Mouse (Mus musculus): ENCODE results near the gene Cacna1e.

Gene Cacna1e

GRCm38 (mm10) chr1:154632886-154633285 lies 251.4 kb downstream of the Cacna1e start:
- no peak for DNase-seq (ENCODE audit: low read depth, low spot score)

DNA sequence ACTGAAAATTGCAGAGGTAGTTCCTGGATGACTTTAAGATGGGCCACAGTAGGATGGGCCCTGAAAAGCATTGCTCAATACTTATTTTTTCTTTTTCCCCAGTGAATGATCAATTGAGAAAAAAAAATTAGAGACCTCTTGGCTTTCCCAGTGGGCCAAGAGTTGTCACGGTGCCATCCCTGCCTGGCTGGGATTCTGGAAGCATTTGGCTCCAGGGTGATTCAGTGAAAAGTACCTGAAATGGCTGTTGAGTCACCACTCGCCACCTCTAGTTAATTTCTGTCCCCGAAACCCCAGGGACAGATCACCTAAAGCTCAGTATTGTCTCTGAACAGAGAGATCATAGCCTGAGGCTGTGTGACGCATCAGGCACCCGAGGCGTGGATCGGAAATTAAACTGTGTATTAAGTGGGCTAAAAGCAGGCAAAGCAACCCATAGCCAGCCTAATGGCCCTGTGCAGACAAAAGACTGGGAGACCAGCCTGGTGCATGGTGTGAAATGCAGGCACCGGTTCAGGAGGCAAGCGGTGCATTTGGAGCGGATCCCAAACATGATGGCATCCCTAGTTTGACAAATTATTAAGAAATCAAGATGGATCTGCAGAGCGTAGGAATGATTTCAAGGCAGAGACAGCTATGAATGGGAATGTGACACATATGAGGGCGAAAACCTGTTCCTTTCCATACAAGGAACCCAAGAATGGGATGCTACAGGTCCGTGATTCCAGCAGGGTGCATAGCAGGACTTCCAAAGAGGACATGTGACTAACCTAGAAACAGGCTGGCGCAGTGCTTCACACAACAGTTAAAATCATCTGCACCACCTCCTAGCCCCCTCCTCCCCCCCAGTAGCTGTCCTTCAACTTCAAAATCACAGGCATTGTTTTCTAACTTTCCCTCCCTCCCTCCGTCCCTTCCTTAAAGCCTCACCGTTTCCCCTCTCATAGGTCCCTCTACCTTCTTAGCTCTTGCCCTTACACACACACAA lies 261.3 kb downstream of the Cacna1e start:
- no peak for DNase-seq (ENCODE audit: low read depth, low spot score)

- no peak for DNase-seq (ENCODE audit: low read depth, low spot score)
Measured at GRCm38 (mm10) chr1:154617743-154618455, 266.4 kb downstream of the Cacna1e start.

DNA sequence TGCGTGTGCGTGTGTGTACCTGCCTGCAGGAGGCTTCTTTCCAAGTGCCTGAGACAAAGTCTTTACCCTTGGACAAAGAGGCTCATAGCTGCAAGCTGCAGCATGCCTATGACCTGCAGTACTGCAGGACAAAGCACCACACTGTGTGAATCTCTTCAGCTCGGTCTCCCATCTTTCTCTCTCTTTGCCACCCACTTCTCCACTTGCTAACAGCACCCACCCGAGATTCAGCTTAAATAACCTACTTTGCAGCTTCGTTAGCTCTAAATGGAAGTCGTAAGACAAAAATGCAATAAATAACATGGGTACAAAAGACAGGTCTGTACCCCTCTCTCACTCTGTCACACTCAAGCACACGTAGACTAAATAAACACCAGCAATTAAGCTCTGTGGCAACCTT lies 268.5 kb downstream of the Cacna1e start:
- DNase-seq (ENCODE audit: low read depth, low spot score): peak; percentile 58

DNA sequence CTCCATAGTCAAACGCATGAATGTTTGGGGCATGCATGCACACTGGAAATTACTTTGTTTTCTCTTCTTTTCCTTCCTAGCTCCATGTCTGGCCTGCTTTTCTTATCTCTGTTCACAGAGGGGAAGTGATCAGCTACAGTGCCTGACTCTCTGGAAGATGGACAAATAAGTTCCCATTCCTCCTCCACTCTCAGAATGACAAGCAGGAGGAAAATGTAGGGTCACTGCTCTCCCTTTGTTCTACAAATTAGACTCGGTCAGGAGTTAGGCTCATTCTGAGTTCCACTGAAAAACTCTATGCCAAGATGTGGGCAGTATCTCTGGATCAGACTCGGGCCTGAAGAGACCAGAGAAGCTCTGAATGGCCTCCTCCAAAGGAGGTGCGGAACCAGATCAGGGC lies 275.8 kb downstream of the Cacna1e start:
- DNase-seq (ENCODE audit: low read depth, low spot score): no peak

- DNase-seq (ENCODE audit: low read depth, low spot score): no peak
Measured at GRCm38 (mm10) chr1:154607406-154607805, 276.9 kb downstream of the Cacna1e start.

DNA sequence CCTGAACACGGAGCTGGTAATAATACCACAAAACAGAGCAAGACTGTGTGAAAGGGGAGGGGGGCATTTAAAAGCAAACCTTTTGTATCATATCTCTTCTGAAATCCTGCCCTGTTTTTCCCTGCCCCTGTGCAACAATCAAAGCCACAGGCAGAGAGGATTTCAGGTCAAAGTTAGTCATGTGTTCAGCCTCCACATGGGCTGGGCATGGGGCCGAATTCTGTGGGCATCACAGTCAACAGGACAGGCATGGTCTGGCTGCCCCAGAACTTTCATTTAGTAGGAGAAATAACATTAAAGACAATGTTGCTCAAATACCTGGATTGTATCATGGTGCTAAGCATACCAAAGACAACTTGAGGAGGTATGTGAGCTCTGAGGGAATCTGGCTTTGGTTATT lies 278.7 kb downstream of the Cacna1e start:
- no peak for DNase-seq (ENCODE audit: low read depth, low spot score)

DNA sequence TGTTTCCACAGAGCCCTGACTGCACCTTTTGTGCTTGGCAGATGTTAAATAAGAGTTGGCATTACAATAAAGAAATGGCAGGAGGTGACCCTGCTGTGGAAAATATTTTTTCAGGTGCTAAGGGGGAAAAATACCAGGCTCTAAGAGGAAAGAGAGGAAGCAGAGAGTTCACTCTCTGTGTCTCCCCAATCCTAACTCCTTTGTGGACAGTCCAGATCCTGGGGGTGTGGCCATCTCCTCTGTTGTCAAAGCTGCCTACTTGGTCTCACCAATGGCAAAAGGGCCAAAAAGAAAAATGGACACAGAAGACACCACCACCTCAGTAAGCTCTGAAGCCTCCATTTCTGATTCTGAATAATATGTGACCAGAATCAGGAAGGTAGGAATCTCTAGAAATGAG lies 280.5 kb downstream of the Cacna1e start:
- no peak for DNase-seq (ENCODE audit: low read depth, low spot score)

- no peak for DNase-seq (ENCODE audit: low read depth, low spot score)
Measured at GRCm38 (mm10) chr1:154602531-154602930, 281.8 kb downstream of the Cacna1e start.

GRCm38 (mm10) chr1:154582516-154582915 lies 301.8 kb downstream of the Cacna1e start:
- DNase-seq (ENCODE audit: low read depth, low spot score): peak; percentile 34

- no peak for DNase-seq (ENCODE audit: low read depth, low spot score)
Measured at GRCm38 (mm10) chr1:154579929-154580328, 304.4 kb downstream of the Cacna1e start.

- no peak for DNase-seq (ENCODE audit: low read depth, low spot score)
Measured at GRCm38 (mm10) chr1:154578748-154579147, 305.6 kb downstream of the Cacna1e start.

- peak; percentile 66 for DNase-seq (ENCODE audit: low read depth, low spot score)
Measured at GRCm38 (mm10) chr1:154576418-154576817, 307.9 kb downstream of the Cacna1e start.

- DNase-seq (ENCODE audit: low read depth, low spot score): peak; percentile 18
Measured at GRCm38 (mm10) chr1:154566026-154566425, 318.3 kb downstream of the Cacna1e start.

- DNase-seq (ENCODE audit: low read depth, low spot score): no peak
Measured at GRCm38 (mm10) chr1:154555811-154556210, 328.5 kb downstream of the Cacna1e start.

GRCm38 (mm10) chr1:154553132-154553531 lies 331.2 kb downstream of the Cacna1e start:
- DNase-seq (ENCODE audit: low read depth, low spot score): no peak

GRCm38 (mm10) chr1:154537445-154537844 lies 346.9 kb downstream of the Cacna1e start:
- DNase-seq (ENCODE audit: low read depth, low spot score): no peak

- no peak for DNase-seq (ENCODE audit: low read depth, low spot score)
Measured at GRCm38 (mm10) chr1:154536763-154537162, 347.5 kb downstream of the Cacna1e start.

- DNase-seq (ENCODE audit: low read depth, low spot score): peak; percentile 72
Measured at GRCm38 (mm10) chr1:154532987-154533940, 351.0 kb downstream of the Cacna1e start.

GRCm38 (mm10) chr1:154529666-154530065 lies 354.6 kb downstream of the Cacna1e start:
- no peak for DNase-seq (ENCODE audit: low read depth, low spot score)

DNA sequence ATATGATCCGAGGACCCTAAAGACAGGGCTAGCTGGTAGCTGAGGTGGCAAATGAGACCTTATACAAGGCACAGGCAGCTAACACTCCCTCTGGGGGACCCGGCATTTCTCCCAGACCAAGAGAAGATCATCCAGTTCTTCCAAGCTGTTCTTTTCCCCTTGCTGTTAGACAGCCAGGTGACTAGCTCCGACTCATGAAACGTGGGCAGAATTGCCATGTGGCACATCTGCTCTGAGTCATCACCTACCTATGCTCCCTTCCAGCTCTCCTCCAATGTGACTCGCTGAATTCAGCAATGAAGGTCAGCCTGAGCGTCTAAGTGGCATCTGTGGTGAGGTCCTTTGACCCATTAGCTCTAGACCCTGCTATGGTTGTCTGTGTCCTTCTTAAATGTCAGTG lies 355.5 kb downstream of the Cacna1e start:
- DNase-seq (ENCODE audit: low read depth, low spot score): no peak
